Mouse (Mus musculus) myocyte (in vitro differentiated cells): ENCODE measurements at regions not wholly inside any gene's neighbourhood (a gene's known extent, or its start where the extent isn't known, plus 50 kb on each side); places are given as distances from the start of the nearest gene placed in this dataset.

Experiments
- H3K27me3 ChIP-seq: one replicate; pipeline ENCODE4 v1.6.1; 2011; ENCODE audit not compliant: control insufficient read depth, insufficient read depth, insufficient read length
- H3K36me3 ChIP-seq: one replicate; pipeline ENCODE4 v1.6.1; 2011; ENCODE audit not compliant: control insufficient read depth, insufficient read depth
- H3K4me2 ChIP-seq: one replicate; pipeline ENCODE4 v1.6.1; 2011; ENCODE audit warnings: low read depth, control low read depth
- H3K4me3 ChIP-seq: one replicate; pipeline ENCODE4 v1.5.1; 2011; ENCODE audit warnings: mild to moderate bottlenecking, control low read depth, moderate library complexity
- H3K79me2 ChIP-seq: one replicate; pipeline ENCODE4 v1.6.1; 2011; ENCODE audit not compliant: control insufficient read depth, insufficient read depth
- H3ac ChIP-seq: one replicate; pipeline ENCODE4 v1.6.1; 2011; ENCODE audit not compliant: control insufficient read depth, insufficient read length
- CEBPB ChIP-seq: IDR thresholded peaks from 2 replicates; pipeline ENCODE4 v1.6.1; 2011; ENCODE audit warnings: mild to moderate bottlenecking, moderate library complexity; ENCODE audit not compliant: poor library complexity, insufficient read depth, severe bottlenecking
- E2F4 ChIP-seq: IDR thresholded peaks from one replicate; pipeline ENCODE4 v1.6.1; 2011; ENCODE audit warnings: mild to moderate bottlenecking, control low read depth, moderate library complexity; ENCODE audit not compliant: insufficient read depth
- MAX ChIP-seq: IDR thresholded peaks from one replicate; pipeline ENCODE4 v1.6.1; 2011; ENCODE audit warnings: low read depth, mild to moderate bottlenecking, control low read depth
- MYOD1 ChIP-seq, 3 experiments: IDR thresholded peaks; one replicate each; pipeline ENCODE4 v1.6.1; 2011; ENCODE audit warnings: control low read depth in 2 of 3, low read depth in 2 of 3, mild to moderate bottlenecking in 2 of 3, moderate library complexity in 1 of 3; ENCODE audit not compliant: insufficient read length in 2 of 3, control insufficient read depth in 1 of 3
- MYOG ChIP-seq, 3 experiments: IDR thresholded peaks; one replicate each; pipeline ENCODE4 v1.6.1; 2011; ENCODE audit warnings: control low read depth in 2 of 3, low read depth in 2 of 3, mild to moderate bottlenecking in 2 of 3; ENCODE audit not compliant: insufficient read length in 2 of 3, control insufficient read depth in 1 of 3, insufficient read depth in 1 of 3
- POLR2A ChIP-seq: IDR thresholded peaks from one replicate; pipeline ENCODE4 v1.6.1; 2011; ENCODE audit warnings: low read depth, mild to moderate bottlenecking, control low read depth, moderate library complexity; ENCODE audit not compliant: insufficient read length
- POLR2AphosphoS2 ChIP-seq: IDR thresholded peaks from one replicate; pipeline ENCODE4 v1.6.1; 2011; ENCODE audit warnings: low read depth, control low read depth; ENCODE audit not compliant: insufficient read length
- REST ChIP-seq: IDR thresholded peaks from one replicate; pipeline ENCODE4 v1.6.1; 2011; ENCODE audit warnings: mild to moderate bottlenecking, control low read depth, moderate library complexity; ENCODE audit not compliant: insufficient read depth, insufficient read length
- SRF ChIP-seq: IDR thresholded peaks from one replicate; pipeline ENCODE4 v1.6.1; 2011; ENCODE audit warnings: low read depth; ENCODE audit not compliant: control insufficient read depth, insufficient read length
- TCF12 ChIP-seq: IDR thresholded peaks from one replicate; pipeline ENCODE4 v1.6.1; 2011; ENCODE audit warnings: mild to moderate bottlenecking, control low read depth; ENCODE audit not compliant: poor library complexity, insufficient read depth, severe bottlenecking
- TCF3 ChIP-seq: IDR thresholded peaks from one replicate; pipeline ENCODE4 v1.6.1; 2011; ENCODE audit warnings: low read depth, control low read depth; ENCODE audit not compliant: insufficient read length
- USF1 ChIP-seq: IDR thresholded peaks from one replicate; pipeline ENCODE4 v1.6.1; 2011; ENCODE audit warnings: low read depth, mild to moderate bottlenecking, control low read depth, moderate library complexity

GRCm38 (mm10) chr9:61295001-61295400, 77.2 kb upstream of the Tle3 start:
- TF ChIP-seq TCF3 (no peak), E2F4 (no peak), CEBPB (no peak), TCF12 (no peak), POLR2A (no peak), USF1 (no peak), POLR2AphosphoS2 (no peak), MAX (no peak), REST (no peak), MYOG (IDR thresholded peaks at IDR 0.05; ENCODE audit: control insufficient read depth in 1 of 3, insufficient read depth in 1 of 3, insufficient read length in 2 of 3, low read depth in 2 of 3) (no peak), SRF (no peak), MYOD1 (IDR thresholded peaks at IDR 0.05; ENCODE audit: control insufficient read depth in 1 of 3, insufficient read length in 2 of 3, low read depth in 2 of 3) (no peak)
- Histone ChIP-seq H3K4me3 (no peak overlapping the region), H3K36me3 (no peaks in the 10 kb centered on the region), H3K79me2 (no peaks in the 10 kb centered on the region), H3ac (no peak overlapping the region), H3K27me3 (no peaks in the 10 kb centered on the region), H3K4me2 (no peak overlapping the region)

DNA sequence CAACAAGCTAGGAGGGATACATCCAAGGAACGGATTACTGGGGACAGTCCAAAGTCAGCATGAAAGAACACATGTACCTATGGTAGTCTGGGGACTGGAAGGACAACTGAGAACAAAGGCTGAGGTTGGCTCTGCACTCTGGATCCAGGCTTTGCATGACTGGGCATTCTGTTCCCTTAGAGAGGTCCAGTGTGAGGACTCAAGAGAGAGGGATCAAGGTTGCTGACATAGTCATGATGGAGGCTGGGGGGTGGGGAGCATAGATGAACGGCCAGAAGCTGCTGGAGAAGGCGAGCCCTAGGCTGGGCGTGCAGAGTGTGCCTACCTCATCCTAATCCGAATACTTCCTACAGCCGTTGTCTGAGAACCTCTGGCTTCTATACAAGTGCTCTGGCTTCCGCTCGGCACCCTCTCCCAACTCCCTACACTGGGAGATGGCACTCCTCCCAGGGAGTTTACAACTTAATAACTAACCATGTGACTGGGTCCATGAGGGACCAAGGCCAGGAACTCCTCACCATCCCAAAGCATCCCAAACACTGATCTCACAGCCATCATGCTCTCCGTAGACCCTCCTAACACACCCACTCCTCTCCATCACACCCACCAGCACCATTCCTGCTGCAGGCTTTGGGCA, 75.7 kb upstream of the Tle3 start:
- H3K36me3 ChIP-seq, result no peaks in the 10 kb centered on the region
- no peaks in the 10 kb centered on the region for H3K79me2 ChIP-seq
- no peak for TF ChIP-seq REST
- TF ChIP-seq TCF12, result no peak
- no peak for TF ChIP-seq E2F4
- no peak for TF ChIP-seq MAX
- TF ChIP-seq TCF3, result no peak
- TF ChIP-seq MYOG (IDR thresholded peaks at IDR 0.05; ENCODE audit: control insufficient read depth in 1 of 3, insufficient read depth in 1 of 3, insufficient read length in 2 of 3, low read depth in 2 of 3), result no peak
- no peak for TF ChIP-seq USF1
- no peak for TF ChIP-seq POLR2AphosphoS2
- no peaks in the 10 kb centered on the region for H3K27me3 ChIP-seq
- no peak overlapping the region for H3K4me3 ChIP-seq
- H3K4me2 ChIP-seq, result no peak overlapping the region
- H3ac ChIP-seq, result no peak overlapping the region

DNA sequence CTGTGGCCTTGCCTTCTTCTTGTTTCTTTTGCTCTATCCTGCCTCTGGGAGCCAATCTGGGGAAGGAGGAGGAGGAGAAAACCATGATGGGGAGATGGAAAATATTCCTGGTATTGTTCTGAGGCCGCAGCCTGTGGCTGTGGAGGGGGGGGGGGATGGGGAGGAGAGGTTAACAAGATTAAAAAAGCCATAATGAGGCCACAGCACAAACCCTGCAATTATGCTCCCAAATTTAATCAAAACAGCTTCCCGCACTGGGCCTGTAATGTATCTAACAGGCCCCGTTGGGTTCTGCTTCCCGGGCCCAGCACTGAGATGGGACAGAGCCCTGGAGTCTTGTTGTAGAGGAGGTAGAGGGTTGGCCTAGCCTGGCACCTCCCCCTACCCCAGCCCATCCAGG, 74.8 kb upstream of the Tle3 start:
- TF ChIP-seq E2F4 (no peak), POLR2A (no peak), USF1 (no peak), MAX (no peak), POLR2AphosphoS2 (no peak), MYOD1 (IDR thresholded peaks at IDR 0.05; ENCODE audit: control insufficient read depth in 1 of 3, insufficient read length in 2 of 3, low read depth in 2 of 3) (no peak), CEBPB (no peak)
- Histone ChIP-seq H3K4me3 (no peak overlapping the region), H3K36me3 (no peaks in the 10 kb centered on the region), H3ac (no peak overlapping the region), H3K27me3 (no peaks in the 10 kb centered on the region), H3K79me2 (no peaks in the 10 kb centered on the region), H3K4me2 (no peak overlapping the region)

DNA sequence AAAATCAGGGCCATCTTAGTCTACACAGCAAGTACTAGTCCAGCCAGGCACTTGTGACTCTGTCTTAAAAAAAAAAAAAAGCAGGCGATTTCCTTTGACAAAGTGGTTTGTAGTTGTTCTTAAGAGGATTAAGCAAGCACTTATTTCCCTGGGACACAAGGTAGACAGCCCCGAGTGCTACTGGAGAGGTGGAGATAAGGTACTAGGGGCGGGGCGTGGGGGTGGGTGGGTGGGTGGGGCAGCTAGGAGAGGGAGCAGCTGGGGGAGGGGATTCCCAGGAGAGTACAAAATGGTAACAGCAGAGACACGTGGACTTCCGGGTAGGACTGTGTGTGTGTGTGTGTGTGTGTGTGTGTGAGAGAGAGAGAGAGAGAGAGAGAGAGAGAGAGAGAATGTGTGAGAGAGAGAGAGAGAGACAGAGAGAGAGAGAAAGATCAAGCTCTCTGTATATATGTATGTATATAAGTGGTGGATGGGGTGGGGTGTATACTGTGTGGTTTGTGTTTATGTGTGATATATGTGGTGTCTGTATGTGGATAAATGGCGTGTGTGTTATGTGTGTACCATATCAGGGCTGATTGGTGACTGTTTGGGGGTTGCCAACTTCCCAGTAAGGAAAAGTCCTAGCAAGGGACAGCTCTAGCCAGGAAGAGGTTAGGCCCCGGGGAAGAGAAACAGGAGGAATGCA, 72.1 kb upstream of the Tle3 start:
- TF ChIP-seq CEBPB (no peak), POLR2A (no peak), SRF (no peak), TCF3 (no peak), MYOG (IDR thresholded peaks at IDR 0.05; ENCODE audit: control insufficient read depth in 1 of 3, insufficient read depth in 1 of 3, insufficient read length in 2 of 3, low read depth in 2 of 3) (no peak), TCF12 (no peak), E2F4 (no peak), REST (no peak)
- Histone ChIP-seq H3K4me3 (no peak overlapping the region), H3K4me2 (no peak overlapping the region), H3K79me2 (no peaks in the 10 kb centered on the region), H3K36me3 (no peaks in the 10 kb centered on the region), H3K27me3 (no peaks in the 10 kb centered on the region), H3ac (no peak overlapping the region)

DNA sequence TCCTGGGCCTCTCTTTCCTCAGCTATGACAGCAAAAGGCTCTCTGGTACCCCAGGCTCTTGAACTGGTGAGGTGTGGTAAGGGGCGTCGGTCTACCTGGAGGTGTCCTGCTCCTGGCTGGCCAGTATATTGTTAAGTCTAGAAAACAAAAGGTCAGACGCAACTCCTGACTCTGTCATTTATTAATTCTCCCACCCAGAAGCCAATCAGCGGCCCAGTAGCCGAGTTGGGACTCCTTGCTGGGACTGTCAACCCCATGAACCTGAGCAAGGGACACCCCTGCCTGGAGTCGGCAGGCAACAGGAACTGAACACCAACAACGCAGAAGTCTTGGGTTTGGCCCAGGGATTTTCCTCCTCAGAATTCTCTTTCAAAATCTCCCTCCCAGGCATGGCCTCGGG, 71.1 kb upstream of the Tle3 start:
- no peak overlapping the region for H3K4me2 ChIP-seq
- no peaks in the 10 kb centered on the region for H3K27me3 ChIP-seq
- H3K36me3 ChIP-seq, result no peaks in the 10 kb centered on the region
- TF ChIP-seq POLR2AphosphoS2 (no peak), MYOG (IDR thresholded peaks at IDR 0.05; ENCODE audit: control insufficient read depth in 1 of 3, insufficient read depth in 1 of 3, insufficient read length in 2 of 3, low read depth in 2 of 3) (no peak), USF1 (no peak), CEBPB (no peak), E2F4 (no peak), MAX (no peak), REST (no peak), POLR2A (no peak), SRF (no peak), MYOD1 (IDR thresholded peaks at IDR 0.05; ENCODE audit: control insufficient read depth in 1 of 3, insufficient read length in 2 of 3, low read depth in 2 of 3) (no peak), TCF3 (no peak), TCF12 (no peak)
- H3ac ChIP-seq, result no peak overlapping the region
- no peak overlapping the region for H3K4me3 ChIP-seq
- no peaks in the 10 kb centered on the region for H3K79me2 ChIP-seq
